Mouse (Mus musculus) layer of hippocampus, adult 9-11 months (tissue): ENCODE data around the gene Uba1y.
"Not testable (repeated sequence)": the region's sequence is repeated elsewhere in the genome, so short reads cannot be mapped to it uniquely, and the experiment has no call there.

Source experiments
- DNase-seq: peaks from one replicate; pipeline ENCODE4 v3.0.0; 2022

The Uba1y gene

GRCm38 (mm10) chrY:818396-818795 lies at the start of gene Uba1y:
Uba1y (plus strand) TSS chrY:818649.
- DNase-seq, result no peak

GRCm38 (mm10) chrY:797309-797708 lies 21.1 kb upstream of the Uba1y start, which contains the start of gene Zfy1:
Zfy1 (minus strand) TSS chrY:797409.
- not testable (repeated sequence) for DNase-seq

- DNase-seq, result peak; percentile 1
Observed at GRCm38 (mm10) chrY:808991-809661, 9.3 kb upstream of the Uba1y start.

GRCm38 (mm10) chrY:872404-872803 lies 54.0 kb downstream of the Uba1y start:
- no peak for DNase-seq

- peak; percentile 1 for DNase-seq
Observed at GRCm38 (mm10) chrY:872855-873549, 54.6 kb downstream of the Uba1y start.
